Mouse (Mus musculus): ENCODE results near the gene Dclk2. TPM values are rescaled to one million over a fixed set of nuclear protein-coding genes. Genes with fewer than 3 reads are reported as not detected.

Gene Dclk2
- 4.2 and 4.6 TPM in 2 replicates for polyA plus RNA-seq (2015; fragmentation: Nextera tagmentation; extraction: Ambion mirVana)

DNA sequence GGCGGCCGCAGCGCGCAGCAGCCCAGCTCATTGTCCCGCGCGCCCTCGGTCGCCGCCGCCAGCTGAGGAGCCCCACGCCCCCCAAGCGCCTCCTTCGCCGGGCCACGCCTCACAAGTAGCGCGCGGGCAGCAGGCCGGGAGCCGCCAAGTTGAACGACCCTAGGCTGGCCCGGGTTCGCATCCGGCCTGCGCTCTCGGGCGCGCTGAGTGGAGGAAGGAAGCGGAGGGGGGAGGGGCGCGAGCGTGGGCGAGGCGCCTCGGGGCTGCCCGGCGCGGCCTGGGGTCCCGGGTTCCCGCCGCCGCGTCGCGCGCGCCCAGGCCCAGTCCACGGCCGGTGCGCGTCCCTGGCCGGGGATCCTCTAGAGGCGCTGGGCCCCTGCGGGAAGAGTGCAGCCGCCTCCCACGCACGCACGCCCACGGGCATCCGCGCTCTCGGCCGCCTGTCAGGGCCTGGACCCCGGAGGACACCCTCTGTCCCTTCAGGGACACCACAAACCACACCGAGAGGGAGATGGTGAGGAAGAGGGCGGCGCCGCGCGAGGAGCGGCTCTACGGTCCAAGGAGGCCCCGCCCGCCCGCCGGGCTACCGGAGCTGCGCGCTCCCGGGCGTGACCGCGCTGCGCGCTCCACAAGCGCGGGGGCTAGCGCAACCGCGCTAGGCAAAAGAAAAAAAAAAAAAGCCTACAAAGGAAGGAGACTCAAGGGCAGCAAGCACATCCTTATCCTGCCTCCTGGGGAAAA lies at the start of gene Dclk2:
Dclk2 (minus strand) TSS at position 510 of the 741 bp plus-strand sequence.
- Histone ChIP-seq H3K9me3 (ENCODE audit: control insufficient read depth, low read length) (no peaks in the 10 kb centered on the region), H3K27ac (ENCODE audit: low read length) (peak within 1 kb of the TSS; percentile 77), H3K4me3 (ENCODE audit: low read length) (peak within 1 kb of the TSS; percentile 74), H3K4me2 (ENCODE audit: low read depth, low read length) (peak within 1 kb of the TSS; percentile 94), H3K9ac (ENCODE audit: low read depth, low read length) (peak within 1 kb of the TSS; percentile 75), H3K27me3 (replicated peaks; ENCODE audit: control insufficient read depth, insufficient read depth, low read length) (no peaks in the 10 kb centered on the region), H3K4me1 (ENCODE audit: control insufficient read depth, insufficient read depth, low read length) (peaks cover 8% of the 10 kb centered on the region), H3K36me3 (ENCODE audit: control insufficient read depth, insufficient read depth, low read length) (no peaks in the 10 kb centered on the region)
- ATAC-seq = peak; percentile 90
- under 1% methylated on average over 91 of the region's 91 CpGs for WGBS

DNA sequence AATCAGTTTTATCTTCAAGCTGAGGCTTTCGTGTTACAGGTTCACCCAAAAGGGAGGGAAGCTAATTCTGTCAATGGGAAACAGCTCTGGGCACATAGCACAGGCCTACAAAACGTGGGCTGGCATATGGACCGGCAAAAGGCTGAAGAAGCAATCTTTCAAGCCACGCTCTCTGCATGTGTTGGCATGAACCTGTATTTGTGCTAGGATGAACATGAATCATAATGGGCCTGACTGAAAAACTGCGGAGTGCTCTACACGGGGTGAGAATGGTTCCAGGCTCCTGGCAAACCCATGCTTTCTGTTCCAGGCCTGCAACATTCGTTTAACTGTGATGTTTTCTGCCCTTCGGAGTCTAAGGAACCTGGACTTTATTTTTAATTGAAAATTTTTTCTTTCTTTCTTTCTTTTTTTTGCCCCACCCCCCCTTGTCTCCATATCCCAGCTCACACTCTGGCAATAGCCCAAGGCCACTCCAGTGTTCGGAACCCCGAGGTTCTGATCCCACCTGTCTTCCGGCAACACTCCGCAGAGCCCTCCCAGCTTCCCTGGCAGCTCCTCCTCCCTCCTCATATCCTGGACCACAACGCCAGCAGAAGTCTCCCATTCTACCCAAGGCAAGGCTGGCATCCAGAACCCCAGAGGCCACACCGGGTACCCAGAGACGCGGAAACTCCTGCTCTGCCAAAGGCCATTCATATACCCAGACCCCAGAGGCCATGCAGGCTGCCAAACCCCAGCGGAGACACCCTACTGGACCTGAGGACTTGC lies 42.2 kb upstream of the Dclk2 start:
- H3K4me2 ChIP-seq (ENCODE audit: low read depth, low read length) = no peak overlapping the region
- no peak for ATAC-seq
- no peaks in the 10 kb centered on the region for H3K36me3 ChIP-seq (ENCODE audit: control insufficient read depth, insufficient read depth, low read length)
- H3K27me3 ChIP-seq (replicated peaks; ENCODE audit: control insufficient read depth, insufficient read depth, low read length) = no peaks in the 10 kb centered on the region
- H3K4me1 ChIP-seq (ENCODE audit: control insufficient read depth, insufficient read depth, low read length) = no peaks in the 10 kb centered on the region
- no peaks in the 10 kb centered on the region for H3K9me3 ChIP-seq (ENCODE audit: control insufficient read depth, low read length)
- H3K9ac ChIP-seq (ENCODE audit: low read depth, low read length) = no peak overlapping the region
- WGBS = 86% methylated on average over 17 of the region's 17 CpGs
- no peak overlapping the region for H3K27ac ChIP-seq (ENCODE audit: low read length)
- no peak overlapping the region for H3K4me3 ChIP-seq (ENCODE audit: low read length)

DNA sequence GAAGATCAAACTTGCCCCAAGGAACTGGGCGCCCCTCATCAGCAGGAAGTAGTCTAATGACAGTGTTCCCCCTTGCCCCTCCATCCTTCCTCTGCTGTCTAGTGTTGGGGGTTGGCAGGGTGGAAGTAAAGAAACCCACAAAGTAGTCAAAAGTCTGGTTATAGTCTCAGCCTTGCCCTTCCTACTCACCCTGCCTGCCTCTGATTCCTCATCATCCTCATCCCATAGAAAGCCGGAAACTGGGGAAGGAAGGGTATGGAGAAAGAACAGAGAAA lies 40.7 kb upstream of the Dclk2 start:
- Histone ChIP-seq H3K9ac (ENCODE audit: low read depth, low read length) (no peak overlapping the region), H3K4me2 (ENCODE audit: low read depth, low read length) (no peak overlapping the region), H3K36me3 (ENCODE audit: control insufficient read depth, insufficient read depth, low read length) (no peaks in the 10 kb centered on the region), H3K4me1 (ENCODE audit: control insufficient read depth, insufficient read depth, low read length) (no peaks in the 10 kb centered on the region), H3K27ac (ENCODE audit: low read length) (no peak overlapping the region), H3K4me3 (ENCODE audit: low read length) (no peak overlapping the region), H3K27me3 (replicated peaks; ENCODE audit: control insufficient read depth, insufficient read depth, low read length) (no peaks in the 10 kb centered on the region), H3K9me3 (ENCODE audit: control insufficient read depth, low read length) (no peaks in the 10 kb centered on the region)
- 81% methylated on average over 2 of the region's 2 CpGs for WGBS
- no peak for ATAC-seq

GRCm38 (mm10) chr3:86960656-86961394 lies 40.2 kb upstream of the Dclk2 start:
- WGBS = 84% methylated on average over 17 of the region's 17 CpGs
- ATAC-seq = no peak
- Histone ChIP-seq H3K4me1 (ENCODE audit: control insufficient read depth, insufficient read depth, low read length) (no peaks in the 10 kb centered on the region), H3K36me3 (ENCODE audit: control insufficient read depth, insufficient read depth, low read length) (no peaks in the 10 kb centered on the region), H3K9ac (ENCODE audit: low read depth, low read length) (no peak overlapping the region), H3K4me2 (ENCODE audit: low read depth, low read length) (no peak overlapping the region), H3K27me3 (replicated peaks; ENCODE audit: control insufficient read depth, insufficient read depth, low read length) (no peaks in the 10 kb centered on the region), H3K4me3 (ENCODE audit: low read length) (no peak overlapping the region), H3K9me3 (ENCODE audit: control insufficient read depth, low read length) (no peaks in the 10 kb centered on the region), H3K27ac (ENCODE audit: low read length) (no peak overlapping the region)

- no peaks in the 10 kb centered on the region for H3K4me1 ChIP-seq (ENCODE audit: control insufficient read depth, insufficient read depth, low read length)
- no peaks in the 10 kb centered on the region for H3K27me3 ChIP-seq (replicated peaks; ENCODE audit: control insufficient read depth, insufficient read depth, low read length)
- H3K9ac ChIP-seq (ENCODE audit: low read depth, low read length) = no peak overlapping the region
- no peak overlapping the region for H3K4me3 ChIP-seq (ENCODE audit: low read length)
- ATAC-seq = no peak
- no peaks in the 10 kb centered on the region for H3K36me3 ChIP-seq (ENCODE audit: control insufficient read depth, insufficient read depth, low read length)
- no peak overlapping the region for H3K27ac ChIP-seq (ENCODE audit: low read length)
- no peak overlapping the region for H3K4me2 ChIP-seq (ENCODE audit: low read depth, low read length)
- no peaks in the 10 kb centered on the region for H3K9me3 ChIP-seq (ENCODE audit: control insufficient read depth, low read length)
- WGBS = 84% methylated on average over 7 of the region's 7 CpGs
These were observed 38.4 kb upstream of the Dclk2 start for GRCm38 (mm10) chr3:86959088-86959487.

DNA sequence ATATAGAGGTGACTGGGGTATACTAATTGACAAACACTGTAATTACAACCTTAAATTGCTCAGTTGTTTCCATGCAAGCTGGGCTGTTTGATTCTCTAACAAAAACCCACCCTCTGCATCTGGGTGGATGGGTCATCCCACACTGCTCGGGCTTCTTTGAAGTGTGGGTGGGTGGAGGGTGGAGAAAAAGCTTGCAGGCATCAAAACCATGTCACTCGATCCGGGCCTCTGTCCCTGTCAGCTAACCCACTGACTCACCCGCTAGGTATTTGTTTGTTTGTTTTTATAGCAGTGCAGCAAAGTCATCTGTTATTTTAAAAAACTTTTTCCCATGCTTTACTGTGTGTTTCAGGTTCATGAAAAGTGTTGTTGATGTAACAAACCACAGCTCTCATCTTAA lies 34.7 kb upstream of the Dclk2 start:
- Histone ChIP-seq H3K9ac (ENCODE audit: low read depth, low read length) (no peak overlapping the region), H3K27ac (ENCODE audit: low read length) (no peak overlapping the region), H3K4me2 (ENCODE audit: low read depth, low read length) (no peak overlapping the region), H3K4me3 (ENCODE audit: low read length) (no peak overlapping the region), H3K36me3 (ENCODE audit: control insufficient read depth, insufficient read depth, low read length) (no peaks in the 10 kb centered on the region), H3K4me1 (ENCODE audit: control insufficient read depth, insufficient read depth, low read length) (no peaks in the 10 kb centered on the region), H3K27me3 (replicated peaks; ENCODE audit: control insufficient read depth, insufficient read depth, low read length) (no peaks in the 10 kb centered on the region), H3K9me3 (ENCODE audit: control insufficient read depth, low read length) (peaks cover 3% of the 10 kb centered on the region; the same call in 1 of the 2 replicates)
- no peak for ATAC-seq
- 21% methylated on average over 4 of the region's 4 CpGs for whole genome bisulfite sequencing

- WGBS = 40% methylated on average over 1 of the region's 1 CpGs
- Histone ChIP-seq H3K4me2 (ENCODE audit: low read depth, low read length) (no peak overlapping the region), H3K4me3 (ENCODE audit: low read length) (no peak overlapping the region), H3K27ac (ENCODE audit: low read length) (no peak overlapping the region), H3K9me3 (ENCODE audit: control insufficient read depth, low read length) (peaks cover 3% of the 10 kb centered on the region; the same call in 1 of the 2 replicates), H3K4me1 (ENCODE audit: control insufficient read depth, insufficient read depth, low read length) (no peaks in the 10 kb centered on the region), H3K36me3 (ENCODE audit: control insufficient read depth, insufficient read depth, low read length) (no peaks in the 10 kb centered on the region), H3K27me3 (replicated peaks; ENCODE audit: control insufficient read depth, insufficient read depth, low read length) (no peaks in the 10 kb centered on the region), H3K9ac (ENCODE audit: low read depth, low read length) (no peak overlapping the region)
- ATAC-seq = no peak
These were observed 33.9 kb upstream of the Dclk2 start for GRCm38 (mm10) chr3:86954521-86954920.

DNA sequence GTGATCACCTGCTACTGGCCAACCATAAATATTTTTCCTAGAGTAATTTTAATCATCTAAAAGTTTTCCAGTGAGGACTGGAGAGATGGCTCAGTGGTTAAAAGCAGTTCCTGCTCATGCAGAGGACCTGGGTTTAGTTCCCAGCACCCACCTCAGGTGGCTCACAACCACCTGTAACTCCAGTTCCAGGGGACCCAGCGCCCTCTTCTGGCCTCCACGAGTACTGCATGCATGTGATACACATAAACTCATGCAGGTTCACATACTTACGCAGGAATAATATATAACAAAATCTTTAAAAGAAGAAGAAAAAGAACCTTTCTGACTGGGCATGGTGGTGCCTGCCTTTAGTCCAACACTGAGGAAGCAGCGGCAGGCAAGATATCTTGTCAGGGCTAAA lies 33.2 kb upstream of the Dclk2 start:
- H3K4me2 ChIP-seq (ENCODE audit: low read depth, low read length) = no peak overlapping the region
- ATAC-seq = no peak
- H3K4me1 ChIP-seq (ENCODE audit: control insufficient read depth, insufficient read depth, low read length) = no peaks in the 10 kb centered on the region
- no peaks in the 10 kb centered on the region for H3K27me3 ChIP-seq (replicated peaks; ENCODE audit: control insufficient read depth, insufficient read depth, low read length)
- peaks cover 3% of the 10 kb centered on the region; the same call in 1 of the 2 replicates for H3K9me3 ChIP-seq (ENCODE audit: control insufficient read depth, low read length)
- H3K4me3 ChIP-seq (ENCODE audit: low read length) = no peak overlapping the region
- H3K27ac ChIP-seq (ENCODE audit: low read length) = no peak overlapping the region
- 86% methylated on average over 4 of the region's 4 CpGs for WGBS
- no peaks in the 10 kb centered on the region for H3K36me3 ChIP-seq (ENCODE audit: control insufficient read depth, insufficient read depth, low read length)
- no peak overlapping the region for H3K9ac ChIP-seq (ENCODE audit: low read depth, low read length)

DNA sequence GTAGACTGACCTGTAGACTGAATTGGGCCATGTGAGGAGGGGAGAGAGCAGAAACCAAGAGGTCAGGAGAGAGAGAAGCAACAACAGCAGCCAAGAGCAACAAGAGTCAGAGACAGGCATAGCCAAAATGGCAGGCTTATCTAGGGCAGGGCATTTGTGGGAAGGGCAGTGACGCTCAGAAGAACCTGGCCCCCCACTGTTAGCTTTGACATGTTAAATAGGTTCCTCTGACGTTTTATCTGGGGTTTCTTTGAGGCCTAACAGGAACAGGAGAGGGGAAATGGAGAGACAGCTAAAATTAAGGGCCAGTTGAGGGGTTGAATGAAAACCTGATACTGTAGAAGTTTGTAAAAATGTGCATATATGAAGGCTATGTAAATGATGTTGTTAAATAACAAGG lies 30.0 kb upstream of the Dclk2 start:
- Histone ChIP-seq H3K4me3 (ENCODE audit: low read length) (no peak overlapping the region), H3K9ac (ENCODE audit: low read depth, low read length) (no peak overlapping the region), H3K4me2 (ENCODE audit: low read depth, low read length) (no peak overlapping the region), H3K36me3 (ENCODE audit: control insufficient read depth, insufficient read depth, low read length) (no peaks in the 10 kb centered on the region), H3K9me3 (ENCODE audit: control insufficient read depth, low read length) (peaks cover 3% of the 10 kb centered on the region; the same call in 1 of the 2 replicates), H3K4me1 (ENCODE audit: control insufficient read depth, insufficient read depth, low read length) (no peaks in the 10 kb centered on the region), H3K27ac (ENCODE audit: low read length) (no peak overlapping the region), H3K27me3 (replicated peaks; ENCODE audit: control insufficient read depth, insufficient read depth, low read length) (no peaks in the 10 kb centered on the region)
- WGBS = 35% methylated on average over 2 of the region's 2 CpGs
- no peak for ATAC-seq
